Mouse (Mus musculus): Measurements from ENCODE around the gene Ugt1a6a. TPM values are rescaled to one million over a fixed set of nuclear protein-coding genes. Genes with fewer than 3 reads are reported as not detected.
A peak's percentile ranks its signal among the peaks of the same experiment; 100 is the strongest.
"Not testable (repeated sequence)": the region's sequence is repeated elsewhere in the genome, so short reads cannot be mapped to it uniquely, and the experiment has no call there.

The Ugt1a6a gene
- polyA plus RNA-seq, 1 experiment from 2014 or later: 1.1 TPM

DNA sequence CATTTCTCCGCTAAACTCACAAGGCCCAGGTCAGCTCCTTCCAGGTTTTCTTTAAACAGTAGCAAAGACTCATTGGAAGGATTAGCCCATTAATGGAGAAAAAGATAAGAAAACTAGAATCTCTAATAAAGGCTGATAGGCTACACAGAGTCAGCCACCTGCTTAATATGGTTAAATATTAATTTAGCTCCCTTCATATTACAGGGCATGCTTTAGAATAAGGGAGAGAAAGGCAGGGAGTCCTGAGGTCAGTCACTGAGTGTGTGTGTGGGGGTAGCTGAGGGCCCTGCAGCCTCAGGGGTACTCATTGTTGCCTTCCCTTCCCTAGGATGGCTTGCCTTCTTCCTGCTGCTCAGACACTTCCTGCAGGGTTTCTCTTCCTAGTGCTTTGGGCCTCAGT is 3.5 kb downstream of the Ugt1a6a start:
- Histone ChIP-seq H3K9me3 (replicated peaks) (no peaks in the 10 kb centered on the region), H3K36me3 (ENCODE audit: poor library complexity, severe bottlenecking) (no peaks in the 10 kb centered on the region), H3K4me3 (no peak overlapping the region), H3K27me3 (no peaks in the 10 kb centered on the region), H3K4me1 (peaks cover 11% of the 10 kb centered on the region), H3K27ac (no peak overlapping the region), H3K4me2 (no peak overlapping the region), H3K9ac (no peak overlapping the region)
- ATAC-seq: no peak
- 93% methylated on average over 1 of the region's 1 CpGs for WGBS

DNA sequence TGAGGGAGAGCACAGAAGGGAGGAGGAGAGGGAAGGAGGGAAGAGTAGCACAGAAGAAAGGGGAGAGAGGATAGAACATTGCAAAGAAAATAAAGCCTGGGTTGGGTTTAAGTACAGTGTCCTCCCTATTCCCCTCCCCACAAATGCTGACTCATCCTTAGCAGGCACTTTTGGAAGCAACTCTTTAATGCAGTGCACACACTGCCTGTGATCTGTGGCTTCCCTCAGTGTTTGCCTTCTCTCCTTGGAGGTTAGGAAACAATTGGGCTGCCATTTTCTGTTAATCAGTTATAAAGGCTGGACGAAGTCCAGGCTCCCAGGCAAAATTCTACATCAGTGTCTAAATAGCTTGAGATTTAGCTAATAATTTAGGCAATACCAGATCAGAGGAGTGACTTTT is 5.9 kb downstream of the Ugt1a6a start:
- not testable (repeated sequence) for H3K27ac ChIP-seq; H3K36me3 ChIP-seq (ENCODE audit: poor library complexity, severe bottlenecking); H3K4me2 ChIP-seq; H3K27me3 ChIP-seq; H3K4me1 ChIP-seq; H3K9ac ChIP-seq; H3K9me3 ChIP-seq (replicated peaks); H3K4me3 ChIP-seq; ATAC-seq
- 72% methylated on average over 1 of the region's 1 CpGs for WGBS

DNA sequence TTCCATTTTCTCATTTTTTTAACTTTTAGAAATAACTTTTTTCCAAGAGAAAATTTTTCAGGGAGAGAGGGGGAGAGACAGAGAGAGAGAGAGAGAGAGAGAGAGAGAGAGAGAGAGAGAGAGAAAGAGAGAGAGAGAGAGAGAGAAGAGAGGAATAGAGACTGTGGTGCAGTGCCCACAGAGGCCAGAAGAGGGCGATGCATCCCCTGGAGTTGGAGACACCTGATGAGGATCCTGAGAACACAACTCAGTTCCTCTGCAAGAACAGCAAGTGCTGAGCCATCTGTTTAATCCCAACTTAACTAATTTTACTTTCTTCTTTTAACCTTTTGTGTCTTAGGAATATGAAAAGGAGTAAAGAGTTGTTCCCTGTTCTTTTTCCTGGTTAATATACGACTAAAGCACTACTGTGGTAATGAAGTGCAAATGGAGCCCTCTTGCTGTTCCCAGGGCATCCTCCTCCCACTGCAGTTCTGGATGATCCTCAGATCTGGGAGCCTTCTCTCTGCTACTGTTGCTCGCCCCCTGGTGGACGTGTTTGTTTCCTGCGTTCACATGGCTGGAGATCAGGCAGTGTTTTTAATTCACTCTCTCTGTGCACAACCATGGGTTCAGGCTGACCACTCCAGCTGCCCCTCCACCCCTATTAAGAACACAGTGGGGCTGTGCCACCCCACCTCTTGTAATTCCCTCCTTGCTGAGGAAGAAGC is 9.5 kb downstream of the Ugt1a6a start:
- ATAC-seq: peak; percentile 33; the same call in 1 of the 2 replicates
- not testable (repeated sequence) for H3K36me3 ChIP-seq (ENCODE audit: poor library complexity, severe bottlenecking)
- WGBS: 3% methylated on average over 5 of the region's 5 CpGs

DNA sequence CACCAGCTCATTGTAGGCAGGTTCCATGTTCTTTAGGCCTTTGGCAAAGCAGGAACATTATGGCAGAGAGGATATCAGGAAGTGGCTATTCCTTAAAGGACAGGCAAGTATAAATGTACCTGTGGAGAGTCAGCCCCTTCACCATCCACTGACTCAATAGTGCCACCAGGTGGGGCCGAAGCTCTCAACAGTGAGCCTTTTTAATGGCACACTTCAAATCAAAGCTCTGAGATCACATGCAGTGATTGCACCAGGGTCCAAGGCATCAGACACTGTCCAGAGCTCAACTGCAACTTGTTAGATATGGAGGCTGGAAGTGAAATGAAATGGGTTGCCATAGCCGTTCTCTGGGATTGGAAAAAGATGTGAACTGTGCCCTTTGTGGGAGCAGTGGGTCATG is 10.7 kb downstream of the Ugt1a6a start:
- not testable (repeated sequence) for H3K4me1 ChIP-seq; H3K4me2 ChIP-seq; H3K9me3 ChIP-seq (replicated peaks); H3K4me3 ChIP-seq; H3K27me3 ChIP-seq; H3K36me3 ChIP-seq (ENCODE audit: poor library complexity, severe bottlenecking); H3K9ac ChIP-seq; H3K27ac ChIP-seq; ATAC-seq
- whole genome bisulfite sequencing: 76% methylated on average over 2 of the region's 2 CpGs

More for the DNA sequence above, 9.5 kb downstream of the Ugt1a6a start:
- H3K9me3 ChIP-seq (replicated peaks); H3K27me3 ChIP-seq; H3K27ac ChIP-seq; H3K9ac ChIP-seq; H3K4me2 ChIP-seq; H3K4me1 ChIP-seq; H3K4me3 ChIP-seq: not testable (repeated sequence)

DNA sequence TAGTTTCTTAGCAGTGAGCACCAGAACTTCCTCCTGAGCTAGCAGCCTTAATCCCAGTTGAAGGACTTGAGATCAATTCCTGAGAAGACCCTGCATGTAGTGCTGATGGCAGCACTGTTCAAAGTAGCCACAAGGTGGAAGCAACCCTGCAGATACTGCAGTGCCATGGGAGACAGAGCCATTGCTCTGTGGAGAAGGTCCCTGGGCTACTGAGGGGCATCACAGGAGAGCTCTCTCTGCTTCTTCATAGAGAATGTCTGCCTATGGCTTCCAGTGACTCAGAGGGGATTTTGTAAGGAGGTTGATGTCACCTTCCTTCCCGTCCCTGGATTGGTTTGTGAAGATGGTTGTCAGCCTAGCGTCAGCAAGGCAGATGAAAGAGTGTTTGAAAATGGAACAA is 15.5 kb downstream of the Ugt1a6a start:
- H3K36me3 ChIP-seq (ENCODE audit: poor library complexity, severe bottlenecking); H3K27ac ChIP-seq; H3K4me1 ChIP-seq; H3K9ac ChIP-seq; H3K4me2 ChIP-seq; ATAC-seq; H3K9me3 ChIP-seq (replicated peaks); H3K4me3 ChIP-seq; H3K27me3 ChIP-seq: not testable (repeated sequence)
- 74% methylated on average over 2 of the region's 2 CpGs for WGBS

DNA sequence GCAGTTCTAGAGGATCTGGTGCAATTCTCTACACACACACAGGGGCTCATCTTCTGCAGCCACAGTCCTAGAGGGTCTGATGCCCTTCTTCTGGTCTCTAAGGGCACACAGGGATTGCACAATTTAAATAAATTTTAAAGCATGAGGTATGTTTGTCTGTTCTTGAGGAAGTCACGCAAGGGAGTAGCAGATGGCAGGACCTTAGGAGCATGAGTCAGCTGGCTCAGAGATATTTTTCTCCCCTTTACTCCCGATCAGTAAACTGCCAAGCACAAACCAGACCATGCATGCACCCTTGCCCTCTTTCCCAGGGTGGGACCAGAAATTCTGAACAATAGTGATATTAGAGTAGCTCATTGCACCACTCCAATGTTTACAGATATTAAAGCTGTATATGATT is 23.8 kb downstream of the Ugt1a6a start:
- Histone ChIP-seq H3K4me3 (no peak overlapping the region), H3K27ac (no peak overlapping the region), H3K4me1 (no peaks in the 10 kb centered on the region), H3K36me3 (ENCODE audit: poor library complexity, severe bottlenecking) (no peaks in the 10 kb centered on the region), H3K27me3 (no peaks in the 10 kb centered on the region), H3K9me3 (replicated peaks) (no peaks in the 10 kb centered on the region), H3K9ac (no peak overlapping the region), H3K4me2 (no peak overlapping the region)
- WGBS: 94% methylated on average over 2 of the region's 2 CpGs
- no peak for ATAC-seq

DNA sequence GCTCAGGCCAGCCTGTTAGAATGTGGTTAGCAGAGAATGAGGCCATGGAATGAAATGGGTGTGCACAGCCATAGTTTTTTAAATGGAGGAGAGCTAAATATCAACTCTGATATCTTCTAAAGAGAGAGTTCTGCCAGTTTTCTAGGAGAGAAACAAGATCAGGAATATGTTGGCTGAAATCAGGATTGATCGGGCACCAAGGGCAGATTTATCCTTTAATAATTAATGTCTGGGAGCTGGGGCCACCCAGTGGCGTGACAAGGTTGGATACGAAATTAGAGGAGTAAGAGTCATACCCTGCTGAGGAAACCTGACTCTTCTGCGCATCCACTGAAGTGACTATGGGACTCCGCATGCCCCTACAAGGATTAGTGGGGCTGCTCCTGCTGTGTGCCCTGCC is 31.1 kb downstream of the Ugt1a6a start, which contains the start of gene Ugt1a5:
Gene Ugt1a5 (plus strand): TSS at position 302 of the 400 bp plus-strand sequence.
- Histone ChIP-seq H3K9me3 (replicated peaks) (no peaks in the 10 kb centered on the region), H3K4me1 (no peaks in the 10 kb centered on the region), H3K27ac (no peak within 1 kb of the TSS), H3K9ac (no peak within 1 kb of the TSS), H3K27me3 (no peaks in the 10 kb centered on the region), H3K36me3 (ENCODE audit: poor library complexity, severe bottlenecking) (no peaks in the 10 kb centered on the region), H3K4me2 (no peak within 1 kb of the TSS), H3K4me3 (no peak within 1 kb of the TSS)
- ATAC-seq: no peak
- WGBS: 84% methylated on average over 5 of the region's 5 CpGs

DNA sequence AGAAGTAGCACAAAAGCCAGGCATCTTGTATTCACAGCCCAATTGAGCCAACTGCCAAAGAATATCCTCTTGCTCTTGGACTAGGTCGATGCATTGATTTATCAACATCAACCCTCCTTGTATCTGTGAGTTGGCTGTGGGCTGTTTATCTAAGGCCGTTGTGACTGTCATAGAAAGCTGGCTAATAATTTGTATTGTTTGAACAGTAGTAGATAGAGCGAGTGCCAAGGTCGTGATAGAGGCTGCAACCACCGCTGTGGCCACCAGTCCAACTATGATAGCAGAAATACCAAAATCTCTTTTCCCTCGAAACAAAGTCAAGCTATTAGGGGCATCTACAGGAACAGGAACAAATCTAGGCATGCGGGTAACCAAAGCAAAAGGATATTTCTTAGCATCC is 37.6 kb downstream of the Ugt1a6a start:
- not testable (repeated sequence) for H3K4me3 ChIP-seq; H3K9ac ChIP-seq; H3K36me3 ChIP-seq (ENCODE audit: poor library complexity, severe bottlenecking); H3K9me3 ChIP-seq (replicated peaks); H3K4me1 ChIP-seq; H3K27me3 ChIP-seq; H3K4me2 ChIP-seq; H3K27ac ChIP-seq; ATAC-seq
- 92% methylated on average over 5 of the region's 7 CpGs for WGBS

DNA sequence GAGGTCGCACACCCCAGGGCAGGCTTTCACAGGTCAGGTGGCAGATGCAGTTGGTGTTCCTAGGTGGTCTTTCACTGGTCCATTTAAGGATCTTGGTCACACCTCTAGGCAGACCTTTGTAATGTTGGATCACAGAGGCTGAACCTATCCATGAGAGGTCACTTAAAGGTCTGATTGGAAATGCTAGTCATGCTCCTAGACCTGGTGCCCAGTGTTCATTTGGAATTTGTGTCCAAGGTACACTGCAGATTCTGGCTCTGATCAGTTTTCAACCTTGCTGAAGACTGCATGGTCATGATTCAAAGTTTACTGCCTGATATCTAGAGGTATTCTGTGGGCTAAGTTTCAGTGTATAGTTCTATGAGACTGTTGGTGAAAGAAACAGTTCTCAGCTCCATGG is 45.0 kb downstream of the Ugt1a6a start:
- no peak overlapping the region for H3K4me3 ChIP-seq
- H3K27ac ChIP-seq: no peak overlapping the region
- ATAC-seq: no peak
- H3K9ac ChIP-seq: no peak overlapping the region
- peaks cover 24% of the 10 kb centered on the region for H3K9me3 ChIP-seq (replicated peaks)
- no peaks in the 10 kb centered on the region for H3K36me3 ChIP-seq (ENCODE audit: poor library complexity, severe bottlenecking)
- H3K27me3 ChIP-seq: no peaks in the 10 kb centered on the region
- no peaks in the 10 kb centered on the region for H3K4me1 ChIP-seq
- no peak overlapping the region for H3K4me2 ChIP-seq
- WGBS: 92% methylated on average over 1 of the region's 1 CpGs

DNA sequence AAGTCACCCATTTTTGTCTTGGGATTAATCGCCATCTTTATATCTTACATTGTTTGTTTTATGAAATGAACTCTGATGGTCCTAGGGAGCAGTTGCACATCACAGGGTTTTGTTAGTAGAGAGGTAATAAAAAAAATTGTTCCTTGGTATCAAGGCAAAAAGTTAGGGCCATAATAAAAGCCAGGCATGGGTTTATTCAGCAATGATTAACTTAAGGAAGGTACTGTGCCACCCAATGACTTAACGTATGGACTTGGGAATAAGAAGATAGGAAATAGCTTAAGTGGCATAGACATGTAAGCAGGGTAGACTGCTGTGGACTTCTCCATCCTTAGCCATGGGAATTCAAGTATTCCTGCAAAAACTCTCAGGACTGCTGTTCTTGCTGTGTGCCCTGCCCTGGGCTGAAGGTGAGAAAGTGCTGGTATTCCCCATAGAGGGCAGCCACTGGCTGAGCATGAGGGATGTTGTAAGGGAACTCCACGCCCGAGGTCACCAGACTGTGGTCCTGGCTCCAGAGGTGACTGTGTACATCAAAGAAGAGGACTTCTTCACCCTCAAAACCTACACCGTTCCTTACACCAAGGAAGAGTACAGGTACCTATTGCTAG is 51.8 kb downstream of the Ugt1a6a start:
- H3K4me2 ChIP-seq: no peak overlapping the region
- ATAC-seq: no peak
- H3K9ac ChIP-seq: no peak overlapping the region
- H3K4me3 ChIP-seq: no peak overlapping the region
- no peaks in the 10 kb centered on the region for H3K4me1 ChIP-seq
- no peaks in the 10 kb centered on the region for H3K27me3 ChIP-seq
- 88% methylated on average over 5 of the region's 5 CpGs for WGBS
- no peak overlapping the region for H3K27ac ChIP-seq
- H3K9me3 ChIP-seq (replicated peaks): no peaks in the 10 kb centered on the region
- no peaks in the 10 kb centered on the region for H3K36me3 ChIP-seq (ENCODE audit: poor library complexity, severe bottlenecking)

DNA sequence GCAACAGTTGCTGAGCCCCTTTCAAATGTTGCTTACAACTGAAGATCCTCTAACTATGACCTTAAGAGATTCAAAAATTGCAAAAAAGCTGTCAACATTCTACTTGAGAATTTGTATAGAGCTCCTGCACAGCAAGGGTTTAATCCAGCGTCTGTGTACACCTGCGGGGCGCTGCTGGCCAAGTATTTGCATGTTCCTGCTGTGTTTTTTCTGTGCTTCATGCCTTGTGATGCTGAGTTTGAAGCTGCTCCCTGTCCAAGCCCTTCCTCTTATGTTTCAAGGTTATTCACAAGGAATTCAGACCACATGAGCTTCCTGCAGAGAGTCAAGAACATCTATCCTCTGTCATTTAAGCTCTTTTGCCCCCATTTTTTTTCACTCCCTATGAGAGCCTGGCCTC is 57.5 kb downstream of the Ugt1a6a start:
- Histone ChIP-seq H3K27me3 (no peaks in the 10 kb centered on the region), H3K9me3 (replicated peaks) (no peaks in the 10 kb centered on the region), H3K36me3 (ENCODE audit: poor library complexity, severe bottlenecking) (no peaks in the 10 kb centered on the region), H3K4me2 (no peak overlapping the region), H3K9ac (no peak overlapping the region), H3K4me3 (no peak overlapping the region), H3K27ac (no peak overlapping the region), H3K4me1 (no peaks in the 10 kb centered on the region)
- no peak for ATAC-seq
- WGBS: 75% methylated on average over 3 of the region's 3 CpGs

DNA sequence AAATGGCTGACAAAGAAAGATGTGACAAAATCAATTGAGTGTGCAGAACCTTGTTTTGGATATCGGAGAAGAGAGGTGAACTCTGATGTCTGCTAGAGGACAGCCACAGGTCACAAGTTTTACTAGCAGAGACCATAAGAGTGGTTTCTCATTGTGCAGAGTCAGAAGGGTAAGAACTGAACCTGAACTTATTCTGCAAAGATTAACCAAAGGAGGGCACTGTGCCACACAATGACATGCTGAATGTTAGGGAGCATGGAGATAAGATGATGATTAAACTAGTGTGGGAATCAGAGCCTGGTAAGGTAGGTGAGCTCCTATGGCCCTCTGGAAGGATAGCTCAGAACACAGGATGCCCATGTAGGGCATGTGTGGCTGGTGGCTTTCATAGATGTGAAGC is 61.1 kb downstream of the Ugt1a6a start:
- no peaks in the 10 kb centered on the region for H3K27me3 ChIP-seq
- H3K4me3 ChIP-seq: no peak overlapping the region
- H3K4me1 ChIP-seq: no peaks in the 10 kb centered on the region
- 81% methylated on average over 1 of the region's 1 CpGs for WGBS
- H3K36me3 ChIP-seq (ENCODE audit: poor library complexity, severe bottlenecking): no peaks in the 10 kb centered on the region
- no peak for ATAC-seq
- H3K4me2 ChIP-seq: no peak overlapping the region
- H3K27ac ChIP-seq: no peak overlapping the region
- H3K9ac ChIP-seq: no peak overlapping the region
- no peaks in the 10 kb centered on the region for H3K9me3 ChIP-seq (replicated peaks)

DNA sequence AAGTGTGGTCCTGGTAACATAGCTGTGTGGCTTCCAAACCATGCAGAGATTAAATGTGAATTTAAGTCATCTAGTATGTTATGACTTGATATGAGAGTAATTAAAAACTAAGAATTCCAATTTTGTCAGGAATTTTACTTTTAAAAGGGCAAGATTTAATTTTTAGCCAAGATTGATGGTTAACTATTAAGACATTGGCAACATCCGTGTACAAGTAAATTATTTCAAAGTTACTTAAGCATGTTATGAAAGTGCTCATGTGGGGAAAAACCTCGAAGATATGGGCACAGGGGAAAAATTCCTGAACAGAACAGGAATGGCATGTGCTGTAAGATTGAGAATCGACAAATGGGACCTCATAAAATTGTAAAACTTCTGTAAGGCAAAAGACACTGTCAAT is 62.8 kb downstream of the Ugt1a6a start:
- no peaks in the 10 kb centered on the region for H3K36me3 ChIP-seq (ENCODE audit: poor library complexity, severe bottlenecking)
- H3K27ac ChIP-seq: no peak overlapping the region
- no peak for ATAC-seq
- H3K9me3 ChIP-seq (replicated peaks): no peaks in the 10 kb centered on the region
- no peaks in the 10 kb centered on the region for H3K27me3 ChIP-seq
- no peaks in the 10 kb centered on the region for H3K4me1 ChIP-seq
- H3K4me2 ChIP-seq: no peak overlapping the region
- no peak overlapping the region for H3K9ac ChIP-seq
- H3K4me3 ChIP-seq: no peak overlapping the region
- 76% methylated on average over 3 of the region's 3 CpGs for WGBS
